Mouse (Mus musculus) CH12.LX (cell line): Measurements from ENCODE around the gene Glb1l3. TPM values are rescaled to one million over a fixed set of nuclear protein-coding genes. Genes with fewer than 3 reads are reported as not detected.
"Not testable (repeated sequence)": the region's sequence is repeated elsewhere in the genome, so short reads cannot be mapped to it uniquely, and the experiment has no call there.

Experiments used
- DNase-seq: peaks from one replicate; pipeline ENCODE4 v3.0.0-alpha.2; 2013; ENCODE audit errors: extremely low read depth
- H3K27ac ChIP-seq: 2 replicates; pipeline ENCODE4 v1.5.1; 2012; ENCODE audit warnings: low read depth, mild to moderate bottlenecking, control low read depth, moderate library complexity; ENCODE audit not compliant: insufficient read depth
- H3K27me3 ChIP-seq: replicated peaks from 2 replicates; pipeline ENCODE3; 2012; ENCODE audit warnings: inconsistent platforms
- H3K36me3 ChIP-seq, 2 experiments: replicated peaks in 1 of 2; 2 replicates each; pipeline versions ENCODE3 to v1.6.1; 2012; ENCODE audit warnings: inconsistent platforms in 1 of 2, low read length in 1 of 2, mild to moderate bottlenecking in 1 of 2, mixed read lengths in 1 of 2, moderate library complexity in 1 of 2; ENCODE audit not compliant: control insufficient read depth in 1 of 2, insufficient read depth in 1 of 2
- H3K4me1 ChIP-seq, 2 experiments: 2 replicates each; pipeline ENCODE4 v1.6.1; 2012; ENCODE audit warnings: inconsistent platforms in 1 of 2, moderate library complexity in 1 of 2; ENCODE audit not compliant: insufficient read depth in 2 of 2, control insufficient read depth in 1 of 2
- H3K4me2 ChIP-seq: 2 replicates; pipeline ENCODE4 v1.6.1; 2012; ENCODE audit warnings: low read depth, mild to moderate bottlenecking, control low read depth; ENCODE audit not compliant: poor library complexity, insufficient read depth, severe bottlenecking
- H3K4me3 ChIP-seq, 3 experiments: fragments of 150-350 bp in 1 of 3; sonication (generic) in 1 of 3; replicated peaks in 1 of 3; 2 replicates each; pipeline versions ENCODE3 to v1.5.1; 2011 to 2012; ENCODE audit warnings: low read depth in 2 of 3, low read length in 2 of 3, mild to moderate bottlenecking in 2 of 3, moderate library complexity in 2 of 3, control low read depth in 1 of 3, improper control_type of control experiment in 1 of 3, inconsistent platforms in 1 of 3, mixed read lengths in 1 of 3; ENCODE audit not compliant: poor library complexity in 1 of 3
- H3K79me2 ChIP-seq: replicated peaks from 2 replicates; pipeline ENCODE4 v1.6.1; 2012; ENCODE audit warnings: mild to moderate bottlenecking, moderate library complexity; ENCODE audit not compliant: control insufficient read depth, poor library complexity, insufficient read depth, severe bottlenecking; ENCODE audit errors: extremely low read depth
- H3K9ac ChIP-seq: 2 replicates; pipeline ENCODE4 v1.6.1; 2012; ENCODE audit warnings: low read depth, mild to moderate bottlenecking, control low read depth, moderate library complexity; ENCODE audit not compliant: insufficient read depth
- H3K9me3 ChIP-seq: replicated peaks from 2 replicates; pipeline ENCODE3; 2012; ENCODE audit warnings: low read length, inconsistent platforms, mixed read lengths
- E2F4 ChIP-seq: IDR thresholded peaks from 2 replicates; pipeline ENCODE4 v1.6.1; 2011; ENCODE audit warnings: low read depth, low read length, improper control_type of control experiment; ENCODE audit not compliant: insufficient replicate concordance
- JUND ChIP-seq: conservative IDR thresholded peaks from 2 replicates; pipeline ENCODE4 v1.6.1; 2011; ENCODE audit warnings: low read depth, low read length, improper control_type of control experiment
- MEF2A ChIP-seq: IDR thresholded peaks from 2 replicates; pipeline ENCODE4 v1.6.1; 2014; ENCODE audit warnings: low read depth, mild to moderate bottlenecking, inconsistent platforms, low read length, improper control_type of control experiment, borderline replicate concordance
- MYC ChIP-seq: IDR thresholded peaks from 2 replicates; pipeline ENCODE4 v1.6.1; 2011; ENCODE audit warnings: low read depth, mild to moderate bottlenecking, improper control_type of control experiment, low read length
- POLR2A ChIP-seq: IDR thresholded peaks from 2 replicates; pipeline ENCODE4 v1.6.1; 2011; ENCODE audit warnings: low read depth, mild to moderate bottlenecking, improper control_type of control experiment, low read length
- POLR2AphosphoS2 ChIP-seq: IDR thresholded peaks from 2 replicates; pipeline ENCODE4 v1.6.1; 2011; ENCODE audit warnings: low read depth, low read length, improper control_type of control experiment
- ZC3H11A ChIP-seq: IDR thresholded peaks from 2 replicates; pipeline ENCODE4 v1.6.1; 2012; ENCODE audit warnings: low read depth, mild to moderate bottlenecking, inconsistent platforms, low read length, improper control_type of control experiment
- ZKSCAN1 ChIP-seq: IDR thresholded peaks from 2 replicates; pipeline ENCODE4 v1.6.1; 2012; ENCODE audit warnings: low read depth, inconsistent platforms, low read length, improper control_type of control experiment, borderline replicate concordance
- dilution Hi-C: fragments of 300-500 bp; cut with MboI; formaldehyde crosslinking; loops from 2 replicates; pipeline ENCODE4 v1.14.3; 2020; ENCODE audit warnings: low sequenced_read_pairs; ENCODE audit not compliant: extremely low pct_unique_long_range_greater_than_20kb, extremely low pct_ligation_motif_present
- in situ Hi-C: fragments of 300-500 bp; cut with MboI; formaldehyde crosslinking; loops from 3 replicates; pipeline ENCODE4 v1.14.3; 2019; ENCODE audit warnings: low sequenced_read_pairs, low pct_ligation_motif_present, low pct_unique_long_range_greater_than_20kb, mixed read lengths
- polyA plus RNA-seq: library from polyadenylated mRNA; unstranded; fragments of >175 nt; gene quantifications from 2 replicates; pipeline ENCODE4 v1.2.1, GENCODE M21; 2012; ENCODE audit warnings: low read depth; ENCODE audit not compliant: insufficient read length
- total RNA-seq, 2 experiments: library from RNA; depleted of rRNA; stranded (reverse); fragments of 300-350 nt in 1 of 2; fragments of >200 nt in 1 of 2; gene quantifications; 2 replicates each; pipeline ENCODE4 v1.2.3; 2012 to 2014

The Glb1l3 gene
- total RNA-seq (2012; rRNA removed) (not detected in 2 replicates), total RNA-seq (2014; rRNA removed) (not detected in 2 replicates), polyA plus RNA-seq (not detected in 2 replicates)

DNA sequence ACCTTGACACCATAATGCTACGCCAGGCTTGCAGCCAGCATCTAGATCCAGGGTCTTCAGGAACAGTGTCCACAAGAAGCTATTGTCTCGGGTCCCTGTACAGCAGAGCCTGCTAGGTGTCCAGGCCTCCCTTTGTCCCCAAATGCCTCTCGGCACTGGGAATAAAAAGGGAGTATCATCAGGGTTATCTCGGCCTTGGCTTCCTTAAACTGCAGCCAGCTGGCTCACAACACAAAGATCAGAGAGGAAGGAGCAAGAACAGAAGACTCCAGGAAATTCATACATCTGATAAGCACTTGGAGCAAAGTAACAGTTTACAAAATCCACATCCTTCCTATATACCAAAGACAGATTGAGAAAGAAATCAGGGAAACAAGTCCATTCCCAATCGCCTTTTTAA, at the start of gene Glb1l3:
Gene Glb1l3, minus strand, starts transcription at position 140 of the 400 bp plus-strand sequence.
- no peaks in the 10 kb centered on the region for H3K27me3 ChIP-seq
- no peak within 1 kb of the TSS for H3K4me2 ChIP-seq
- in situ Hi-C loops (no loop called here), dilution Hi-C loops (no loop called here)
- no peaks in the 10 kb centered on the region for H3K36me3 ChIP-seq
- no peak within 1 kb of the TSS for H3K27ac ChIP-seq
- no peak within 1 kb of the TSS for H3K4me3 ChIP-seq
- TF ChIP-seq MEF2A, result no peak
- no peaks in the 10 kb centered on the region for H3K79me2 ChIP-seq
- no peak for DNase-seq
- no peaks in the 10 kb centered on the region for H3K4me1 ChIP-seq
- no peak within 1 kb of the TSS for H3K9ac ChIP-seq
- H3K9me3 ChIP-seq, result no peaks in the 10 kb centered on the region

DNA sequence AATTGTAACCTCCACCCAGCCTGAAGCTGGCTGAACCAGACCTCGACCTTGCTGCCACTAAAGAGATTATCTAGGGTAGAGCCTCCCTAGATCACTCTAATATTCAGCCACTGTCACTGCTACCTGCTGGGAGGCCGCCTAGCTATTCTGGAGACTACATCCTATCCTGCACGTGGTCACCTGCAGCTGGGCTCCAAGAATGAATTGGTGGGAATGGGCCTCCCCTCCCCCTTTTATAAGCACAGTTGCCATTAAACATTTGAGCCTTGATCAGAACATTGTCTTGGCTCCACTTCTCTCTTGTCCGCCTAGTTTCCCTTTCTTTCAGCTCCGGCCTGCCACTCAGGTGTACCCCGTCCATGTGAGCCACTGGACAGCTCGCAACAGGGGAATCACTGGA, 9.2 kb upstream of the Glb1l3 start:
- H3K27ac ChIP-seq, in situ Hi-C loops: not testable (repeated sequence)

DNA sequence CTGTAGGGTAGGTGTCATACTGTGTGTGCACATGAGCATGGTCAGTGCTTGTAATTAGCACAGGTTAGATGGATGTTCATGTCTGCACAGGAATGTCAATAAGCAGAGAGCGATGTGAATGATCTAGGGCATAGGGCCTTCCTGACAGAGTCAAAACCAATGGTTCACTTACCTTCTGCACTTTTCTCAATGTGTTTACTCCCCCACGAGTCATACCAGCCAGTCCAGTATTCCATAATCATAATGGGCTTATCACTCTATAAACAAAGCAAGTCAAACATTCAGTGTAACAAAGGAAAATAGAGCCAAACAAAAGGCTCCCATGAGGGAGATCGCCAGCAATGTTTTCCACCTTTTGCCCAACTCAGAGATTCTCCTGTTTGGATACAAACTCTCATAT, 29.6 kb downstream of the Glb1l3 start:
- in situ Hi-C loops (no loop called here), dilution Hi-C loops (no loop called here)
- no peaks in the 10 kb centered on the region for H3K27me3 ChIP-seq
- H3K4me1 ChIP-seq, result no peaks in the 10 kb centered on the region
- H3K79me2 ChIP-seq, result no peaks in the 10 kb centered on the region
- TF ChIP-seq E2F4 (no peak), POLR2A (no peak), ZKSCAN1 (no peak), POLR2AphosphoS2 (no peak), ZC3H11A (no peak), MEF2A (no peak)
- no peak overlapping the region for H3K4me2 ChIP-seq
- no peak overlapping the region for H3K9ac ChIP-seq
- no peak overlapping the region for H3K4me3 ChIP-seq
- H3K36me3 ChIP-seq, result no peaks in the 10 kb centered on the region
- DNase-seq, result no peak
- H3K9me3 ChIP-seq, result no peaks in the 10 kb centered on the region
- no peak overlapping the region for H3K27ac ChIP-seq

More for the DNA sequence above, 9.2 kb upstream of the Glb1l3 start:
- H3K9ac ChIP-seq, H3K79me2 ChIP-seq, dilution Hi-C loops, H3K9me3 ChIP-seq, H3K4me2 ChIP-seq, H3K36me3 ChIP-seq, DNase-seq, H3K4me1 ChIP-seq, H3K27me3 ChIP-seq, H3K4me3 ChIP-seq: not testable (repeated sequence)

DNA sequence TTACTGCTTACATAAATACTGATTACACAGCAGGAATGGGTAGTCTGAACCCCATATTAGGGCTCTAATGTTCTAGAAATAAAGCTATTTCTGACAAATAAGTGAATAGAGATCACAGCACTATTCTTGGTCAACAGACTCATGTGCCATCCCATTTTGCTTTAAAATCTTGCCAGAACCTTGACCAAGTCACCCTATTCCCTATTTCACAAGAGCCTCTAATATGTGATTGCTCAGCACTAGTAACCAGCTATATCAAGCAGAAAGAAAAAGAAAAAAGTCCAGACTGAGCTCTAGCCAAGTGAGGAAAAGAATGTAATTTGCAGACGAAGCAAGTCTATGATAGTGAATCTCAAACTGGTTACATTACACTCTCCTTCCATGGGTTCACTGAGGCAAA, 40.7 kb downstream of the Glb1l3 start:
- H3K27ac ChIP-seq, result no peak overlapping the region
- no peak overlapping the region for H3K4me2 ChIP-seq
- in situ Hi-C loops (no loop called here), dilution Hi-C loops (no loop called here)
- H3K4me3 ChIP-seq, result no peak overlapping the region
- no peaks in the 10 kb centered on the region for H3K9me3 ChIP-seq
- no peaks in the 10 kb centered on the region for H3K27me3 ChIP-seq
- DNase-seq, result no peak
- H3K36me3 ChIP-seq, result no peaks in the 10 kb centered on the region
- H3K79me2 ChIP-seq, result no peaks in the 10 kb centered on the region
- H3K9ac ChIP-seq, result no peak overlapping the region
- no peaks in the 10 kb centered on the region for H3K4me1 ChIP-seq
- no peak for TF ChIP-seq MYC
- no peak for TF ChIP-seq ZC3H11A
- TF ChIP-seq E2F4, result no peak
- no peak for TF ChIP-seq POLR2AphosphoS2
- no peak for TF ChIP-seq JUND
- no peak for TF ChIP-seq MEF2A
